Mouse (Mus musculus) bone marrow macrophage, adult 2 months (primary cell): Measurements from ENCODE around the gene Ptp4a2. TPM values are rescaled to one million over a fixed set of nuclear protein-coding genes. Genes with fewer than 3 reads are reported as not detected.
A peak's percentile ranks its signal among the peaks of the same experiment; 100 is the strongest.

Source experiments
- H3K27ac ChIP-seq: 2 replicates; pipeline ENCODE4 v1.5.1; 2012; ENCODE audit warnings: low read depth, low read length; ENCODE audit not compliant: insufficient read depth
- H3K4me1 ChIP-seq: 2 replicates; pipeline ENCODE4 v1.6.1; 2012; ENCODE audit warnings: low read length; ENCODE audit not compliant: control insufficient read depth, insufficient read depth
- H3K4me3 ChIP-seq: 2 replicates; pipeline ENCODE4 v1.5.1; 2012; ENCODE audit warnings: mild to moderate bottlenecking, low read length, moderate library complexity; ENCODE audit not compliant: insufficient read depth
- CTCF ChIP-seq: IDR thresholded peaks from 2 replicates; pipeline ENCODE4 v1.5.1; 2012; ENCODE audit warnings: low read depth, mild to moderate bottlenecking, low read length, moderate library complexity
- POLR2A ChIP-seq: IDR thresholded peaks from 2 replicates; pipeline ENCODE4 v1.6.1; 2012; ENCODE audit warnings: mild to moderate bottlenecking, low read depth, low read length, borderline replicate concordance
- polyA plus RNA-seq: library from polyadenylated mRNA; stranded (reverse); fragments of >200 nt; gene quantifications from 2 replicates; pipeline ENCODE4 v1.2.4, GENCODE M21; 2012; ENCODE audit not compliant: missing spikeins, insufficient read depth, insufficient read length

Ptp4a2 gene
- polyA plus RNA-seq, 1 experiment, result 365 TPM

GRCm38 (mm10) chr4:129820417-129821086, 9.5 kb downstream of the Ptp4a2 start:
- TF ChIP-seq CTCF (no peak), POLR2A (no peak)
- Histone ChIP-seq H3K4me1 (peaks cover 40% of the 10 kb centered on the region), H3K27ac (peak overlapping the region; percentile 77), H3K4me3 (peak overlapping the region; percentile 80)

- H3K4me1 ChIP-seq, result peaks cover 40% of the 10 kb centered on the region
- TF ChIP-seq POLR2A (no peak), CTCF (no peak)
- peak overlapping the region; percentile 80 for H3K4me3 ChIP-seq
- H3K27ac ChIP-seq, result peak overlapping the region; percentile 77
These were observed 10.1 kb downstream of the Ptp4a2 start for GRCm38 (mm10) chr4:129821087-129821616.

- peaks cover 49% of the 10 kb centered on the region for H3K4me1 ChIP-seq
- H3K27ac ChIP-seq, result no peak overlapping the region
- H3K4me3 ChIP-seq, result peak overlapping the region; percentile 80
- TF ChIP-seq CTCF, result no peak
- TF ChIP-seq POLR2A, result no peak
These were observed 11.3 kb downstream of the Ptp4a2 start for GRCm38 (mm10) chr4:129822324-129822723.

- Histone ChIP-seq H3K27ac (no peak overlapping the region), H3K4me1 (peaks cover 51% of the 10 kb centered on the region), H3K4me3 (no peak overlapping the region)
- TF ChIP-seq POLR2A (no peak), CTCF (no peak)
These were observed 12.3 kb downstream of the Ptp4a2 start for GRCm38 (mm10) chr4:129823216-129823810.

- Histone ChIP-seq H3K4me1 (peaks cover 61% of the 10 kb centered on the region), H3K4me3 (no peak overlapping the region), H3K27ac (peak overlapping the region; percentile 30; the same call in 1 of the 2 replicates)
- no peak for TF ChIP-seq CTCF
- TF ChIP-seq POLR2A, result no peak
These were observed 16.6 kb downstream of the Ptp4a2 start for GRCm38 (mm10) chr4:129827611-129828010.

GRCm38 (mm10) chr4:129828081-129828480, 17.1 kb downstream of the Ptp4a2 start:
- no peak for TF ChIP-seq CTCF
- no peak for TF ChIP-seq POLR2A
- Histone ChIP-seq H3K4me3 (no peak overlapping the region), H3K27ac (peak overlapping the region; percentile 30), H3K4me1 (peaks cover 61% of the 10 kb centered on the region)

GRCm38 (mm10) chr4:129829799-129830198, 18.8 kb downstream of the Ptp4a2 start:
- peak overlapping the region; percentile 71 for H3K27ac ChIP-seq
- no peak overlapping the region for H3K4me3 ChIP-seq
- TF ChIP-seq POLR2A, result no peak
- no peak for TF ChIP-seq CTCF
- H3K4me1 ChIP-seq, result peaks cover 63% of the 10 kb centered on the region

GRCm38 (mm10) chr4:129830343-129830944, 19.4 kb downstream of the Ptp4a2 start:
- peak overlapping the region; percentile 7; the same call in 1 of the 2 replicates for H3K4me3 ChIP-seq
- no peak for TF ChIP-seq CTCF
- no peak for TF ChIP-seq POLR2A
- peaks cover 59% of the 10 kb centered on the region for H3K4me1 ChIP-seq
- H3K27ac ChIP-seq, result peak overlapping the region; percentile 71

- TF ChIP-seq POLR2A, result no peak
- no peak for TF ChIP-seq CTCF
- Histone ChIP-seq H3K4me3 (no peak overlapping the region), H3K4me1 (peaks cover 36% of the 10 kb centered on the region), H3K27ac (no peak overlapping the region)
These were observed 23.6 kb downstream of the Ptp4a2 start for GRCm38 (mm10) chr4:129834581-129834980.

- Histone ChIP-seq H3K4me3 (no peak overlapping the region), H3K27ac (no peak overlapping the region), H3K4me1 (peaks cover 35% of the 10 kb centered on the region)
- TF ChIP-seq CTCF (no peak), POLR2A (no peak)
These were observed 24.3 kb downstream of the Ptp4a2 start for GRCm38 (mm10) chr4:129835296-129835695.
